Mouse (Mus musculus) liver, adult 2 months (tissue): ENCODE results near the gene Mapkbp1.

Experiments
- CTCF ChIP-seq: fragments of 200-500 bp; IDR thresholded peaks from 2 replicates; pipeline ENCODE4 v1.5.1; 2011; ENCODE audit warnings: low read depth, low read length, control low read depth
- POLR2A ChIP-seq: fragments of 200-500 bp; IDR thresholded peaks from 2 replicates; pipeline ENCODE4 v1.6.1; 2011; ENCODE audit warnings: low read length, control low read depth; ENCODE audit not compliant: insufficient read depth; ENCODE audit errors: extremely low read depth

DNA sequence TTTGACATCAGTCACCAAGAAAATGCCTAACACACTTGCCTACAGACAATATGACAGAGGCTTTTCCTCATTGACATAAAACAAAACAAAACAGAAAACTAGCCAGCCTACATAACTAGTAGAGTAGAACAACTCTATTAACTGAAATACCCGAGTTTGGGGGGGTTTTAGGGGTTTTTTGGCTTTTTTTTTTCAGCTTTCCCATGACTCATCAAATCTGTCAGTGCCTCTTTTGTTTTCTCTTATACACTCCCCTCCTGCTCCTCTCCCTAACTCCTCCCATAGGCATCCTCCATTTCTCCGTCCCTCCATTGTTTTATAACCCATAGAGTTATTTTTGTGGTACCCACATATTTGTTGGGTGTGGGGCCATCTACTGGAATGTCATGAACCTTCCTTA lies 21.0 kb downstream of the Mapkbp1 start:
- no peak for TF ChIP-seq POLR2A
- TF ChIP-seq CTCF = no peak
